Comparison of ENCODE assay signal across 25 mouse cellular contexts in the genomic region with DNA sequence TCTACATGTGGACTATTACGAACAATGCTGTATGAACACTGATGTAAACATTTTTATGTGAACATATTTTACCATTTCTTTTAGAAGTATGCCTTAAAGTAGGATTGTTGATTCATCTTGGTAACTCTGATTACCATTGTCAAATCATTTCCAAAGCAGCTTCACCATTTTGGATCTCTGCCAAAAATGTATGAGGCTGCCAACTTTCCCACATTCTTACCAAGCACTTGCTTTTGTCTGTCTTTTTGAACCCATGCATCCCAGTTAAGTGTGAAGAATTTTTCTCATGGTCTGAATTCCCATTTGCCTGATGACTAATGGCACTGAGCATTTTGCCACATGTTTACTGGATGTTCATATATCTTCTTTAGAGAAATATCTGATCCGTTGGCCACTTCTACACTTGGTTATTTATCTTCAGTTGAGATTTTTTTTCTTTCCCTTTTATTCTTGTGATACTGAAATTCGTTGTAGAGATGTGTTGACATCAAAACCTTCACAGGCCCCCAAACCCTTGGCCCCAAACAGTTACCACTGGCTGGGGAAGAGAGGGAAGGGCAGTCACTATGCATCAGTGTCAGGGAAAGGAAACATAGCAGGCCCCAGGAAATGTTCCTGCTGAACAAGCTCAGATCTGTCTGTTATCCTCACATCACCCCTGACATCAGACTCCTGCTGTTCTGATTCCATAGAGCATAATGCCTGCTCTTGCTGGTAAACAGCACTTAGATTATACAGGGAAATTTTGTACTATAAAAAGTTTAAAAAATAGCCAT.
DNase-seq lines count a peak whose midpoint lies in the region; ATAC-seq and TF ChIP-seq lines count a peak whose summit lies in the region.
"Had no signal": no experiment of that assay in that cellular context is flagged by ENCODE, and none has a peak within 500 bp of the region (broad histone marks: within the 10 kb centered on the region; RNA-seq: fewer than 3 reads in every experiment).

No protein-coding gene starts in this region.

- TF ChIP-seq POLR2A in limb, embryonic 14.5 days (IDR thresholded peaks at IDR 0.05; ENCODE audit: borderline replicate concordance, extremely low read depth, insufficient read depth, insufficient read length): no peak
- TF ChIP-seq POLR2A in brain, embryonic 14.5 days (IDR thresholded peaks at IDR 0.05; ENCODE audit: borderline replicate concordance, extremely low read depth, insufficient read depth, insufficient read length, poor library complexity, severe bottlenecking): no peak

- H3K27me3 ChIP-seq in limb, embryonic 14.5 days (ENCODE audit: control insufficient read depth, insufficient read depth, low read length): no peaks in the 10 kb centered on the region
- peaks cover 31% of the 10 kb centered on the region for H3K27me3 ChIP-seq in limb, embryonic 10.5 days (ENCODE audit: low read depth, poor library complexity, severe bottlenecking)
- H3K27me3 ChIP-seq: embryonic facial prominence, embryonic 15.5 days; heart, embryonic 12.5 days; neural tube, embryonic 13.5 days had no signal

- no peaks in the 10 kb centered on the region for H3K9me3 ChIP-seq in limb, embryonic 14.5 days (ENCODE audit: control insufficient read depth, low read length)
- no peaks in the 10 kb centered on the region for H3K9me3 ChIP-seq in limb, embryonic 10.5 days (replicated peaks)
- H3K9me3 ChIP-seq: embryonic facial prominence, embryonic 15.5 days; forebrain, embryonic 10.5 days; G1E; heart, embryonic 12.5 days; kidney, embryonic 15.5 days; midbrain, embryonic 10.5 days; neural tube, embryonic 13.5 days had no signal

- no peaks in the 10 kb centered on the region for H3K4me1 ChIP-seq in limb, embryonic 14.5 days (ENCODE audit: control insufficient read depth, insufficient read depth, low read length)
- no peaks in the 10 kb centered on the region for H3K4me1 ChIP-seq in limb, embryonic 10.5 days
- H3K4me1 ChIP-seq: embryonic facial prominence, embryonic 15.5 days; forebrain, embryonic 10.5 days; heart, embryonic 12.5 days; kidney, embryonic 15.5 days; midbrain, embryonic 10.5 days; neural tube, embryonic 13.5 days had no signal

- no peak overlapping the region for H3K4me2 ChIP-seq in limb, embryonic 14.5 days (replicated peaks; ENCODE audit: low read depth, low read length, severe bottlenecking)
- H3K4me2 ChIP-seq: embryonic facial prominence, embryonic 15.5 days; heart, embryonic 12.5 days; hindbrain, embryonic 14.5 days; kidney, embryonic 15.5 days; neural tube, embryonic 13.5 days had no signal

- peak; percentile 18 for DNase-seq in cerebellum, adult 8-10 months
- DNase-seq in cerebellum, postnatal 4 days (ENCODE audit: low spot score in 2 of 2): no peak
- peak; percentile 7 for DNase-seq in limb, embryonic 14.5 days (ENCODE audit: low spot score)
- no peak for DNase-seq in limb, embryonic 10.5 days (ENCODE audit: low spot score)
- peak; percentile 31 for DNase-seq in brain, embryonic 14.5 days (ENCODE audit: low read depth)
- DNase-seq in mesoderm, embryonic 11.5 days (ENCODE audit: low read depth, low spot score): peak; percentile 0
- no peak for DNase-seq in gastrocnemius, adult 8-10 months (ENCODE audit: low spot score in 2 of 2)
- DNase-seq in right cerebral cortex, postnatal 14 days: no peak
- DNase-seq: adrenal gland, postnatal 25 days; gastrocnemius, adult 2 months; heart, adult 11 months; heart, postnatal 14 days; liver, postnatal 0 days; lung, postnatal 4 days; spleen, adult 18-20 months; thymus, postnatal 4 days had no signal

- TF ChIP-seq CTCF in brain, embryonic 14.5 days (IDR thresholded peaks at IDR 0.05; ENCODE audit: borderline replicate concordance, extremely low read depth, insufficient read depth, insufficient read length): no peak

- H3K9ac ChIP-seq in limb, embryonic 14.5 days (ENCODE audit: low read depth, low read length, severe bottlenecking): no peak overlapping the region
- H3K9ac ChIP-seq: embryonic facial prominence, embryonic 15.5 days; heart, embryonic 12.5 days; hindbrain, embryonic 14.5 days; kidney, embryonic 15.5 days; liver, postnatal 0 days; neural tube, embryonic 13.5 days had no signal

- H3K4me3 ChIP-seq in limb, embryonic 14.5 days (replicated peaks; ENCODE audit: low read length): no peak overlapping the region
- no peak overlapping the region for H3K4me3 ChIP-seq in limb, embryonic 10.5 days
- H3K4me3 ChIP-seq: embryonic facial prominence, embryonic 15.5 days; forebrain, embryonic 10.5 days; gastrocnemius, adult 2 months; heart, embryonic 12.5 days; kidney, embryonic 15.5 days; midbrain, embryonic 10.5 days; neural tube, embryonic 13.5 days had no signal

- ATAC-seq in limb, embryonic 14.5 days (ENCODE audit: low FRiP score, low read depth): no peak
- ATAC-seq: intestine, embryonic 16.5 days; liver, postnatal 0 days had no signal

- H3K27ac ChIP-seq in limb, embryonic 14.5 days (replicated peaks; ENCODE audit: low read depth, low read length): no peak overlapping the region
- H3K27ac ChIP-seq in limb, embryonic 10.5 days: no peak overlapping the region
- H3K27ac ChIP-seq: embryonic facial prominence, embryonic 15.5 days; forebrain, embryonic 10.5 days; gastrocnemius, adult 2 months; hindbrain, embryonic 14.5 days; kidney, embryonic 15.5 days; midbrain, embryonic 10.5 days; neural tube, embryonic 13.5 days had no signal

- WGBS in limb, embryonic 14.5 days: 62% methylated on average over 3 of the region's 3 CpGs
- WGBS in limb, embryonic 10.5 days: 75% methylated on average over 3 of the region's 3 CpGs

- no peaks in the 10 kb centered on the region for H3K36me3 ChIP-seq in limb, embryonic 14.5 days (ENCODE audit: control insufficient read depth, insufficient read depth, low read length)
- no peaks in the 10 kb centered on the region for H3K36me3 ChIP-seq in limb, embryonic 10.5 days
- H3K36me3 ChIP-seq: embryonic facial prominence, embryonic 15.5 days; forebrain, embryonic 10.5 days; G1E; heart, embryonic 12.5 days; kidney, embryonic 15.5 days; midbrain, embryonic 10.5 days; neural tube, embryonic 13.5 days had no signal

Comparison
In these comparisons a context has a peak if more than half of its experiments do, and no peak if none do; other contexts are left out.
1. DNase-seq: peak in cerebellum, adult 8-10 months (single experiment), limb, embryonic 14.5 days (single experiment), brain, embryonic 14.5 days (single experiment) and mesoderm, embryonic 11.5 days (single experiment); none in cerebellum, postnatal 4 days (0 of 2), limb, embryonic 10.5 days (single experiment), gastrocnemius, adult 8-10 months (0 of 2) and right cerebral cortex, postnatal 14 days (single experiment).